Mouse (Mus musculus) cerebellum, adult 2 months (tissue): ENCODE measurements at regions not wholly inside any gene's neighbourhood (a gene's known extent, or its start where the extent isn't known, plus 50 kb on each side); places are given as distances from the start of the nearest gene placed in this dataset.

Experiments used
- CTCF ChIP-seq: fragments of 200-500 bp; IDR thresholded peaks from 2 replicates; pipeline ENCODE4 v1.5.1; 2011; ENCODE audit warnings: low read depth, mild to moderate bottlenecking, control low read depth, low read length, moderate library complexity, borderline replicate concordance; ENCODE audit not compliant: insufficient read depth
- POLR2A ChIP-seq: fragments of 200-500 bp; IDR thresholded peaks from 2 replicates; pipeline ENCODE4 v1.6.1; 2011; ENCODE audit warnings: low read length, control low read depth, borderline replicate concordance; ENCODE audit not compliant: insufficient read depth

- TF ChIP-seq POLR2A (no peak), CTCF (no peak)
Measured at GRCm38 (mm10) chr5:4620513-4621210, 137.2 kb downstream of the Fzd1 start.
